Mouse (Mus musculus) liver, postnatal 0 days (tissue): ENCODE measurements at regions not wholly inside any gene's neighbourhood (a gene's known extent, or its start where the extent isn't known, plus 50 kb on each side); places are given as distances from the start of the nearest gene placed in this dataset.

Source experiments
- CTCF ChIP-seq: sonication (generic); IDR thresholded peaks from 2 replicates; pipeline ENCODE4 v1.5.1; 2016; ENCODE audit warnings: antibody characterized with exemption, low read depth
- EP300 ChIP-seq: IDR thresholded peaks from 2 replicates; pipeline ENCODE4 v1.6.1; 2016; ENCODE audit warnings: antibody characterized with exemption, low read depth, mild to moderate bottlenecking

GRCm38 (mm10) chr8:8102010-8102727 lies 558.9 kb downstream of the Efnb2 start:
- no peak for TF ChIP-seq CTCF
- no peak for TF ChIP-seq EP300
